Mouse (Mus musculus): ENCODE measurements at regions not wholly inside any gene's neighbourhood (a gene's known extent, or its start where the extent isn't known, plus 50 kb on each side); places are given as distances from the start of the nearest gene placed in this dataset.

GRCm38 (mm10) chr1:39100492-39100891 is 93.0 kb upstream of the Npas2 start:
- DNase-seq (ENCODE audit: low read depth): no peak

DNA sequence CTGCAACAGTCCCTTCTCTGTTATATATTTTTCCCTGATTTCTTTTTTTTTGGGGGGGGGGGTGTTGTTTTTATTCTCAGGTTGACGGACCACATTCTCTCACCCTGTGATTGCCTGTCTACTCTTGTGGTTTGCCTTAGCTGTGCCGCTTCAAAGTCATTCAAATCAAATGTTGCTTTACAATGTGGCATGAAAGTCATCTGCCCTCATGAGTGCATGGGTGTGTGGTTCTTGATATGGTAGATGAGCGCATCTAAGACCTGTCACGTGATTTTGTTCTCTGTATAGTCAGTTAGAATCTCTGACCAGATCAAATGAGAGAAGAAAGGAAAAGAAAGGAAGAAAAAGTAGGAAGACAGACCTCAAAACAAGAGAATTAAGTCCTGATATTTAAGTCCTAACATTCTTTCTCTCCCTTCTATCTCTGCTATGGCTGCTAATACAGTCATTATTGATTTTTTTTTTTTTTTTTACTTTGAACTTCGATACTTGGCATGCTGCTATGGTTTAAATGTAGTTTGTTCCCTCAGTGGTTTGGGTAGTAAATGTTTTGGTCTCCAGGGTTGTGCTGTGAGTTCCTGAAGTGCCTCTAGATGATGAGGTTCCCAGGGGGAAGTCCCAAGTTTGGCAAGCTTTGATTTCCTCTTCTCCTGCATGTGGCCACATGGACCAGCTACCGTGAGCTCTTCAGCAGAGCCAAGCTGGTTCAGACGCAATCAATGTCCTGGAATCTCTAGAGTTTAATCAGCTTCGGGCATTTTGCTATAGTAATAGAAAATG is 91.2 kb upstream of the Npas2 start:
- DNase-seq (ENCODE audit: low read depth): no peak

DNA sequence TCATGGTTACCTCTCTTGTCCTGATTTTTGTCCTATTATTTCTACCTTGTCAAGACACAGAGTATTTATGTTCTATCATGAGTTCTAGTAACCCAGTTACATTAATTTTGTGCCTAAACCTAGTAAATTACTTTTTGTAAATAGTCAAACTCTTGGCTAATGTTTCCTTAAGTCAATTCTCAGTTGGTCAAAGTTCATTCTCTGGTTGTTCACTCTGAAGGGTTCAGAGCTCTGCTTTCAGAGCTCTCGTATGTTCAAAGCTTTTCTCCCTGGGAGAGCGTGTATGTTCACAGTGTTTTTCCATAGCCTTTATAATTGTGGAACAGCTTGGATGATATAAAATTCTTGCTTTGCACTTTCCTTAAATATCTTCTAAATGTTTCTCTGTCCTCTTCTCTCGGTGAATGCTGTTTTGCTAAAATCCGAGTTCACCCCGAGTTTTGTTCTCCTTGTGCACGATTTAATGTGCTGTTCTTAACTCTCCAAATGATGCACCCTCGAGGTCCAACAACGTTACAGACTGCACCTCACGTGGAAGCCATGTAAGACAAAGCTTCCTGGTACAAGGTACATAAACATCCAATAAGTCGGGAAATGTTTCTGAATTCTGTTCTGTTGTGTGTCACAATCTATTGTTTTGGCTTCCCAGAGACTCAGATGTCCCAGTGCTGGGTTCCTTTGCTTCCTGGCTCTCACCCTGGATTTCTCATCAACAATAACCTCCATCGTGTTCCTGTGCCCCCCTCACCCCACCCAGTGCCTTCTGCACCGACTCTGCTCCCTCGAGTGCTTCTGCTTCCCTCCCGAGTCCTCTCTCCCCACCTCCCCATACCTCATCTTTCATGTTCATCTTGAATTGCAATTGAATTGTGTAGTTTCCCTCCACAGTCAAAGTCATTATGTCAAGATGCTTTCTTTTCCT is 90.3 kb upstream of the Npas2 start:
- DNase-seq (ENCODE audit: low read depth): no peak

- peak; percentile 75 for DNase-seq (ENCODE audit: low read depth)
These were observed 87.8 kb upstream of the Npas2 start for GRCm38 (mm10) chr1:39105546-39106371.

- DNase-seq (ENCODE audit: low read depth): no peak
These were observed 87.2 kb upstream of the Npas2 start for GRCm38 (mm10) chr1:39106372-39106643.

- DNase-seq (ENCODE audit: low read depth): no peak
These were observed 86.9 kb upstream of the Npas2 start for GRCm38 (mm10) chr1:39106650-39107049.

GRCm38 (mm10) chr1:39116319-39116718 is 77.2 kb upstream of the Npas2 start:
- no peak for DNase-seq (ENCODE audit: low read depth)

- DNase-seq (ENCODE audit: low read depth): no peak
These were observed 71.1 kb upstream of the Npas2 start for GRCm38 (mm10) chr1:39122316-39123015.

- no peak for DNase-seq (ENCODE audit: low read depth)
These were observed 70.3 kb upstream of the Npas2 start for GRCm38 (mm10) chr1:39123081-39123812.

- no peak for DNase-seq (ENCODE audit: low read depth)
These were observed 69.8 kb upstream of the Npas2 start for GRCm38 (mm10) chr1:39123813-39124146.

DNA sequence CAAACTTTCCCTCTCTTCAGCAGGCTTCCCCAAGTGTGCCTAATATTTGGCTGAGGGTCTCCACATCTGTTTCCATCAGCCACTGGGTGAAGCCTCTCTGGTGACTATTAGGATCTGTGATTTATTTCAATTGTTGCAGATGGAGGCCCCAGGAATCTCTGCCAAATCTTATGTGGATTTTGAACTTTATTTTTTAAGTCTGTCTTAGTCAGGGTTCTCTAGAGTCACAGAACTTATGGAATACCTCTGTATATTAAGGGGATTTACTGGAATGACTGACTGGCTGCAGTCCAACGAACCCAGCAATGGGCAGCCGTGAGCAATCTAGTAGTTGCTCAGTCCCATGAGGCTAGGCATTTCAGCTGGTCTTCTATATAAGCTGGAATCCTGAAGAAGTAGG is 59.0 kb upstream of the Npas2 start:
- DNase-seq (ENCODE audit: low read depth): peak; percentile 37

DNA sequence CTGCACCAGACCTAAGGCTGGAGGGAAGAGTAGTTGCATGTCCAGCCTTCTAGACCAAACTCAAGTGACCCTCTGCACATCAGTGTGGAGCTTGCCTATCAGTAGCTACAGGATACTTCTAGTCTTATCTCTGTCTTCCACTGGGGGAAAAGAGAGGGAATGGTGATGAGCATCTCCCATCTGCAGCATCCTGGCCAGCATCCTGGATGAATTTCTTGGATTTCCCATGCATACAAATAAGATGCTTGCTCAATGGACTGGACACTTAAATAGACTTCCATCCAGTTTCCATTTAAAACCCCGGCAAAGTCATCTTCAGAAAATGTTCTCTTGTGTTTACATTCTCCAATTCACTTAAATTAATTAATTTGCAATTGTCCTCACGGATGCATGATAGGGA is 50.5 kb upstream of the Npas2 start:
- no peak for DNase-seq (ENCODE audit: low read depth)

- peak; percentile 22 for DNase-seq (ENCODE audit: low read depth)
These were observed 49.9 kb upstream of the Npas2 start for GRCm38 (mm10) chr1:39143626-39144025.

All from NIH3T3 (cell line).